Mouse (Mus musculus): ENCODE measurements around the gene Hivep2. TPM values are rescaled to one million over a fixed set of nuclear protein-coding genes. Genes with fewer than 3 reads are reported as not detected.

The Hivep2 gene
- total RNA-seq, 2 experiments from 2014 or later, result 287 to 310 TPM

DNA sequence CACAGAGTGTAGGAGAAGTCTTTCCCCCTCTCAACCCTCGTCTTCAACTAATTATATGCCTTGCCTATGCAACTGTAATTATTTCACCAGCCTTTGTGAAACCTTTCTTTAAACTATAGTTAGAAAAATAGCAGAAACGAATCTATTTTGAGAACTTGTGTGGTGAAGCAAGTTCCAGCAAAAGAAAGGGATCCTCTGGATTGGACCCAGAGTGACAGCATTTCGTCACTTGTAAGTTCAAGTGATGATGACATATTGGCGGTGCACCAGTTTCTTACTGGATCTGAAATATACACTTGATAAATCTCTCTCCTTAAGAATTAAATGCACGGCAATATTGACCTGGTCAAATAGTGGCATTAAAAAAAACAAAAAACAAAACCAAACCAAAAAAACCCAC, 136.1 kb downstream of the Hivep2 start:
- no peak for DNase-seq (ENCODE audit: low spot score in 2 of 2)
- intact Hi-C loops (cut with DNase I), result no loop called here

DNA sequence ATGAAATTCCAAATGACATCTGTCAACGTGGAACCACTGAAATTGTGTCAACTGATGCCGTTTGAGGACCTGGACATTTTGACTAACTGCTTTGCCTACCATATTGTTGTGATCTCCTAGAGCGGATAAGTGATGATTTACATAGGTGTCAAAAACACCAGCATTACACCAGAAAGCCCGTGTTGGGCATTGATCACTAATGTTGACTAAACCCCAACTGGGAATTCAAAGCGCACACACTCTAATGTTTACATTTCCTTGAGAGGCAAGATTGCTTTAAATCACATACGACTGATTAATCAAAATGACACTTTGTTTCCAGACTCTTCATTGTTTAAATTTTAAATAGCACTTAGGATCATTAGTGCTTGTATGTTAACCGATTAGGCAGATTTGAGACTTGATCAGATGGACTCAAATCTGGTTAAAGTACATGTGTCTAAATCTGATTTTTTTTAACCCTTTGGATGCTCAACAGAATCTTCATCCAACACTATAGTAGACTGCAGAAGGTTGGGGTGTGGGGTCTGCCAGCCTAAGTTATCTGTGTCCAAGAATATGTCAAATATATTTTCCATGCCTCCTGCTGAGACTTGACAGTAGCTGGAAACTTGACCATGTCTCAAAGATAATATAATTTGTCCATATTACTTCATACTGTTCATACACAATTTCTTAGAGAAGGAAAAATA, 142.3 kb downstream of the Hivep2 start:
- DNase-seq (ENCODE audit: low spot score in 2 of 2), result no peak
- intact Hi-C loops (cut with DNase I), result no loop called here

DNA sequence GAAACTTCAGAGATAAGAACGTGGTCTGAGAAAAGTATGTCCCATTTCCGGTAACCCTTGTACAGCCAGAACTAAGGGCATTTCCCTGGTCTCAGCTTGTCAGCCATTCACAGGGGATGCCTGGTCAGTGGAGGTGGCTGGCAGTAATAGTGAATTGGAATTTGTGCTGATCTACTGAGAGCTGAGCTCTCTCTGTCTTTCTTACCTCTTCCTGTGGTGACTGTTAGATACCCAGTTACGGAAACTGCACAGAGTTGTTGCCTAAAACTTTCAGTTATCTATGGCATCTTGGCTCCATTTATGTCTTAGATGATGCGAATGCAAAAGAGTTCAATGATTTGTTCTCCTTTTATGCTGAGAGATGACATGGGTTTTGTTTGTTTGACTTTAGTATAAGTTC, 150.0 kb downstream of the Hivep2 start:
- DNase-seq (ENCODE audit: low spot score in 2 of 2), result no peak
- intact Hi-C loops (cut with DNase I), result no loop called here

DNA sequence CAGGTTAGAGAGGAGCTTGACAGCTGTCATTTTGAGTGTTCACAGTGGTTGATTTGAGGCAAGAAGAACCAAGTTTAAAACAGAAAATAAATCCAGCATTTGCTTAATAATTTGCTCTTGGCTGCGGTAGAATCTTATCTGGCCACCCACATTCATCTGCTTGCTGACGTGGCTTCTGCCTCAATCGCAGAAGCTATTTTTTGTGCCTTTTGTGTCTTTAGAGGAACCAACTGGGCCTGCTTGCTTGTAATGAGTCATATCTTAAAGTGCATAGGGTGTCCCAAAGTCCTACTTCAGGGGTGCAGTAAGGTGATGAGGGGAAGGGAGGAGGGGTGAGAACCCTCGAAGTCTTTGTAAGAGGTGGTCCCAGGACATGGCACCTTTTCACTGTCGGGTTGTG, 151.1 kb downstream of the Hivep2 start:
- intact Hi-C loops (cut with DNase I), result no loop called here
- peak in 1 of 2 experiments; percentile 22 for DNase-seq (ENCODE audit: low spot score in 2 of 2)

DNA sequence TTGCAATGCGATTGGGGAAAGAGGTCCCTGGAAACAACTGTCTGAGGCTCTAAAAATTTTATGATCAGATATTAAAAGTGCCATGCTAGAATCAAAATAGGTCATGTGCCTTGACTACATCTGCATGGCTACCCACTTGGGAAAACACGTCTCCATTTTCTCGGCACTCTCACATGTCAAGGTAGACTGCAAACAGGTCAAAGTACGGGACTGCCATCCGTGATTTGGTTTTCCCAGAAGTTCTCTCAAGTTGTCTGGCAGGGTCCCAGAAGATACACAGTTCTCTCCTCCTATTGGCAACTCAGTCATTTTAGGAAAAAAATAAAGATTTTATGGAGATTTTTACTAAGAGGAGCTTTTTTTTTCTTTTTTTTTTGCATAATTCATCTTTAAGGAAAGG, 153.3 kb downstream of the Hivep2 start:
- intact Hi-C loops (cut with DNase I), result no loop called here
- no peak for DNase-seq (ENCODE audit: low spot score in 2 of 2)

DNA sequence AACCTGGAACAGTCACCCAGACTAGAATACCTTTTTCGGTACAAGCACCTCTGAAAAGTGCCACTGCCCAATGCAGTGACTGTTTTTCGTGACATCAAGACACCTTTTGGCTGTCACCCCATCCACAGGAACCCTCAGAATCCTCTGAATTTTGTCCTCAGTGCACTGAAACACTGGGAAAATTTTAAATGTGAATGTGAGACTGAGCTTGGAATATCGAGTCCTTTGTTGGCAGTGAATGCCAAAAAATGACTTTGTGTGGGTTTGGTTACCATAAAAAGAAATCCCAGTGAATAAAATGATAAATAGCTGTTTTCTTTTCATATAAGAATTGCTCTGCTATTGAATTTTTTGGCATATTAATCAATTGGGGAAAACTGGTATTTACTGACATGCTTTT, 154.6 kb downstream of the Hivep2 start:
- DNase-seq (ENCODE audit: low spot score in 2 of 2), result no peak
- intact Hi-C loops (cut with DNase I), result no loop called here

DNA sequence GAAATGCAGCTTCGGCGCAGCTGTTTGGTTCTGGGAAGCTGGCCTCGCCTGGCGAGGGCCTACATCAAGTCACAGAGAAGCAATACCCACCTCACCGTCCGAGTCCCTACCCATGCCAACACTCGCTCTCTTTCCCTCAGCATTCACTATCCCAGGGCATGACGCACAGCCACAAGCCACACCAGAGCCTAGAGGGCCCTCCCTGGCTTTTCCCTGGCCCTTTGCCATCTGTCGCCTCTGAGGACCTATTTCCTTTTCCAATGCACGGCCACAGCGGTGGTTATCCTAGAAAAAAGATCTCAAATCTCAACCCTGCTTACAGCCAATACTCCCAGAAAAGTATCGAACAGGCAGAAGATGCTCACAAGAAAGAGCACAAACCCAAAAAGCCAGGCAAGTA, 162.0 kb downstream of the Hivep2 start:
- intact Hi-C loops (cut with DNase I), result no loop called here
- no peak for DNase-seq (ENCODE audit: low spot score in 2 of 2)

DNA sequence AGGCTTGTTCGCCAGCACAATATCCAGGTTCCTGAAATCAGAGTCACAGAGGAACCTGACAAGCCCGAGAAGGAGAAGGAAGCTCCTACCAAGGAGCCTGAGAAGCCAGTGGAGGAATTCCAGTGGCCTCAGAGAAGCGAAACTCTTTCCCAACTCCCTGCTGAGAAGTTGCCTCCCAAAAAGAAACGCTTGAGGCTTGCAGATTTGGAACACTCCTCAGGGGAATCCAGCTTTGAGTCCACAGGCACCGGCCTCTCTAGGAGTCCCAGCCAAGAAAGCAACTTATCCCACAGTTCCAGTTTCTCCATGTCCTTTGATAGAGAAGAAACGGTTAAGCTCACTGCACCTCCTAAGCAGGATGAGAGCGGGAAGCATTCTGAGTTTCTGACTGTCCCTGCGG, 164.4 kb downstream of the Hivep2 start:
- intact Hi-C loops (cut with DNase I), result no loop called here
- no peak for DNase-seq (ENCODE audit: low spot score in 2 of 2)

DNA sequence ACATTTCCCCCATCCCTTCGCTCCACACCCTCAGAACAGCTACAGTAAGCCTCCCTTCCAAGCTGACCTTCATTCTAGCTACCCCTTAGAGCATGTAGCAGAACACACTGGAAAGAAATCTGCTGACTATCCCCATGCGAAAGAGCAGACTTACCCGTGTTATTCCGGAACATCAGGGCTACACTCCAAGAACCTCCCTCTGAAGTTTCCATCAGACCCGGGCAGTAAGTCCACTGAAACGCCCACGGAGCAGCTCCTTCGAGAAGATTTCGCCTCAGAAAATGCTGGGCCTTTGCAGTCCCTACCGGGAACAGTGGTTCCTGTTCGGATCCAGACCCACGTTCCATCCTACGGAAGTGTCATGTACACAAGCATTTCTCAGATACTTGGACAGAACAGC, 165.4 kb downstream of the Hivep2 start:
- no peak for DNase-seq (ENCODE audit: low spot score in 2 of 2)
- intact Hi-C loops (cut with DNase I), result no loop called here

DNA sequence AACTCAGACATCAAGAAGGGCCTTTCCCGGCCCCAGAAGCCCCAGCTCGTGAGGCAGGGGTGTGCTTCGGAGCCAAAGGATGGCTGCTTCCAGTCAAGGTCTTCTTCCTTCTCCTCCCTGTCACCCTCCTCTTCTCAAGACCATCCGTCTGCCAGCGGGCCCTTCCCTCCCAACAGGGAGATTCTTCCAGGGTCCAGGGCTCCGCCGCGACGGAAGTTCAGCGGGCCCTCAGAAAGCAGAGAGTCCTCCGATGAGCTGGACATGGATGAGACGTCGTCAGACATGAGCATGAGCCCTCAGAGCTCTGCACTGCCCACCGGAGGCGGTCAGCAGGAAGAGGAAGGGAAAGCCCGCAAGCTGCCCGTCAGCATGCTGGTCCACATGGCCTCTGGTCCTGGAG, 166.2 kb downstream of the Hivep2 start:
- intact Hi-C loops (cut with DNase I), result no loop called here
- no peak for DNase-seq (ENCODE audit: low spot score in 2 of 2)

DNA sequence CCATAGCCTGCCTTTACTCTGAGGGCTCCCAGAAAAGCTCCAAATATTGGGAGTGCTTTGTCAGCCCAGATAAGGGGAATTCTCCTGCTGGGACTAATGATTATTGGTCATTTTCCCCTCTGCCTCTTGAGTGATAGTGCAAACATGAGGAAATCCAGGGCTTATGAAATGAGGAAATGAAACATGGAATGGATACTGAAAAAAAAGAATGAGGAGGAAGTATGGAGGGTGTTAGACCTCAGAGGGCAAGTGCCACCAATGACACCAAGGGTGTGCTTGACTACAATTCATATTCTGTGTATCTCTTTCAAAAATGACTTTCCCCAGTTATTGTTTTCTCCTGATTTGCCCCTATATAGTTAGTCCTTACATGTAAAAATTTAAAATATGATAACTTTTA, 167.1 kb downstream of the Hivep2 start:
- intact Hi-C loops (cut with DNase I), result no loop called here
- DNase-seq (ENCODE audit: low spot score in 2 of 2), result no peak

DNA sequence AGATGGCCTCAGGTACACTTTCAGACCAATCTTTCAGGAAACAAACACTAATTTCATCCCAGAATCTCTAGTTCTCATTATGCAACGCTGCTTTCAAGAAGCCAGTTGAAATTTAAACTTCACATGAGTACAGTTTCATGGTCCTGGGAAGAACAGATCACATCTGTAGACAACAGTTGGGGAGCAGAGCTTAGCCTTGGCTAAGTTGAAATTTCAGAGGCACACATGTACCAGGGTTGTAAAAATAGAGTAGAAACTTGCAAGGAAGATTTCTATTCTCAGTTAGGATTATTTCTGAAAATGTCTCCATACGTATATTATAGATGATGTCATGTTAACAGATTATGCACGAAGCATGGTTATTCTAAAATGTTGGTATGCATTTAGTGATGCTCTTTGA, 172.8 kb downstream of the Hivep2 start:
- peak in 1 of 2 experiments; percentile 26 for DNase-seq (ENCODE audit: low spot score in 2 of 2)
- intact Hi-C loops (cut with DNase I), result loop anchor here (5.0 kb wide), 1 partner anchor 59 kb away; no protein-coding TSS in a partner anchor

DNA sequence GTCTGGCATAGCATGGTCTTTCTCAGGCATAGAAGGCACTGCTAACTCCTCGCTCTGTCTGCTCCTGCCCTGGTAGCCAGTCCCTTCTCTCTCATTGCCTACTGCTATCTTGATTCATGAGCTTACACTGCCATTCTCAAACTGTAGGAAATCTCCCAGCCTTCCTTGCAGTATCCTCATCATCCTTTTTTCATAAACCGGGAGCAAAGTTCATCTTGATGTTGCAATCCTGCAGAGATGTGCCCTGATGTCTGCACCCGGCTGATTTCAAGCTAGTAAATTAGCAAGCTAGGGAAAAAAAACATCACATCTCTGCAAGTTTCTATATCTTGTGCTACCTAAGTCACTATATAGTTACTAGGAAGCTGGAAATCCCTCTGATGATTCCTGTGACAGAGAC, 179.0 kb downstream of the Hivep2 start:
- intact Hi-C loops (cut with DNase I), result loop anchor here (10.0 kb wide), 1 partner anchor 250 kb away; no protein-coding TSS in a partner anchor
- DNase-seq (ENCODE audit: low spot score in 2 of 2), result no peak

DNA sequence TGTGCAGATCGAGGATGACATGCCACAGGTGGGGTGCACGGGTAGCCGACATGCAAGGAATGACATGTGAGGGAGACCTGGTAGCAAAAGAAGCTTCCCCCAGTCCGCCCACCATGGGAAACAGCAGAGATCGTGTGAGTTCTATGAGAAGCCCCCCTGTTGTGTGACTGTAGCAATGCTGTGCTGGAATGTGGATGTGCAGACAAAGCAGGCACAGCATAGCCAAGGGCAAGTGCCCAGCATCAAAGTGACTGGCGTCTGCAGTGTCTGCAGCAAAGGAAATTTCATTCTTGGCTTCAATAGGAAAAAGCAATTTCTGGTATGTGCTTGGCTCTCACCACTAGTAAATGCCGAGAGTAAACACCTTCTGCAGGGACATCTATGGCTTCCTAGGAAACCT, 199.0 kb downstream of the Hivep2 start:
- DNase-seq (ENCODE audit: low spot score in 2 of 2), result no peak
- intact Hi-C loops (cut with DNase I), result no loop called here

DNA sequence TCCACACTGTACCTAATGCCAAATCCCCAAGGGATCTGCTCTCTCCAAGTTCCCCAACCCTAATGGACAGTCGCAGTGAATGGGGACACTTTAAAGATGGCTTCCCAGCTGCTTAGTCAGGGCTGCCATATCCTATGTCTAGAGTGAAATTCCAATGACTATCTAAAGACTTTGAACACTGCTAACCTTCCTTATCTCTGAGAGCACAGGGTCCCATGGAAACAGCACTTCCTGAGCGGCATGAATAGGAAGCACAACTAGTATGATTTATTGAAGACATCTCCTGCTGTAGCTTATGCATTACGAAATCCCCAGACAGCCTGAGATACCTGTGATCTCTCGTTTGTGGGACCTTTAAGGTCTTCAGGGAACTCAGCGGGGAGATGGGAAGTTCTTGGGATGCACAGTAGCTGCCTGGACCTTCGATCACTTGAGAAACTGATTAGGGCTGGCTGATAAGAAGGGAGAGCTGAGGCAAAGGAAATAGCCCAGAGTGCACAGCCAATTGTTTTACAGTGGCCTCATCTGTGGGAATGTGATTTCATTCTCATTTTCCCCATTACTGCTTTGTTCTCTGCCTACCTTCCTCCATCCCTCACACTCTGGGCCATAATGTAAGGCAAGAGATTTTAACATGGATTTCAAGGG, 202.4 kb downstream of the Hivep2 start:
- intact Hi-C loops (cut with DNase I), result no loop called here
- no peak for DNase-seq (ENCODE audit: low spot score in 2 of 2)

DNA sequence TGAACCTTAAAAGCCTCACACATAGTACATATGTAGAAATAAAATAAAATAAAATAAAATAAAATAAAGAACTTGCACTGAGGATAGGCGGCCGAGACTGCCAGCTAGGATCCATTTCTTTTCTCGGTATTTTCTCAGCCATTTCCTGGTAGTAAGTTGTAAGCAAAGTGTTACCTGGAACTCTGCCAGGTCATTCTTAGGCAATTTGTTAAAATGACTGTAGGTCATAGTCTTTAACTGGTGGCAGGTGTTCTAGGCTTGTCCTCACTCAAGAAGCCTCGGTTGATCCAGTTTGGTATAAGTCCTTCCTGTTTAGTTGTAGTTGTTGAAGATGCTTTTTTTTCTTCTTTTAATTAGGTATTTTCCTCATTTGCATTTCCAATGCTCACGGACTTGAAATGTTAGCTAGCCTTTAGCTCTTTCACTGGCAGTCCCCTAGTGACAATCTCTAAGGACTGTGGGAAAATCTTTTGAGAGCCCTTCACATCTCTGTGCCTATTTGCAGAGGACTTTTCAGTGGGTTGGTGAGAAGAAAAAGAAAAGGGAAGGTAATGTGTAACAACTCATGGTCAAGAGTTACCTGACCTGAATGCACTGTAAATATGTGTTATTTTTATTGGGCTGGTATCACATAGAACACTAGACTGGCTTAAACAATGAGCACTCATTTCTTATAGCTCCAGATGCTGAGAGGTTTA, 203.1 kb downstream of the Hivep2 start:
- DNase-seq (ENCODE audit: low spot score in 2 of 2), result no peak
- intact Hi-C loops (cut with DNase I), result no loop called here

DNA sequence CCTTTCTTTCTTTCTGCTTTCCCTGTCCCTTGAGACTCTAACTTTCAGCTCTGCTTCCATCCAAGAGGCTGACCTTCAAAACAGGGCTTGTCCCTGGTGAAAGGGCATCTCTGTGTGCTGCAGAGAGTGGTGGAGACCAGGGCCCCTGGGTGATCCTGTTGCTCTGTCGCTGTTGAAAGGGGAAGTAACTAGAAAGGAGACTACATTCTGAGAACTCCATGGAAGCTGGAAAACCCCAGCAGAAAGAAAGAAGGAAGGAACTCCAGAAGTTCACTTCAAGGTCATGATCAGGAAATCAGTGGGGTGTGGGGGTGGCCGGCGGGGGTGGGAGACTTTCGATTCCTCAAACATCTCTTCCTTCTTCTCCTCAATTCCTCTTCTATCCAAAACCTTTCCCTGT, 208.2 kb downstream of the Hivep2 start:
- no peak for DNase-seq (ENCODE audit: low spot score in 2 of 2)
- intact Hi-C loops (cut with DNase I), result no loop called here

DNA sequence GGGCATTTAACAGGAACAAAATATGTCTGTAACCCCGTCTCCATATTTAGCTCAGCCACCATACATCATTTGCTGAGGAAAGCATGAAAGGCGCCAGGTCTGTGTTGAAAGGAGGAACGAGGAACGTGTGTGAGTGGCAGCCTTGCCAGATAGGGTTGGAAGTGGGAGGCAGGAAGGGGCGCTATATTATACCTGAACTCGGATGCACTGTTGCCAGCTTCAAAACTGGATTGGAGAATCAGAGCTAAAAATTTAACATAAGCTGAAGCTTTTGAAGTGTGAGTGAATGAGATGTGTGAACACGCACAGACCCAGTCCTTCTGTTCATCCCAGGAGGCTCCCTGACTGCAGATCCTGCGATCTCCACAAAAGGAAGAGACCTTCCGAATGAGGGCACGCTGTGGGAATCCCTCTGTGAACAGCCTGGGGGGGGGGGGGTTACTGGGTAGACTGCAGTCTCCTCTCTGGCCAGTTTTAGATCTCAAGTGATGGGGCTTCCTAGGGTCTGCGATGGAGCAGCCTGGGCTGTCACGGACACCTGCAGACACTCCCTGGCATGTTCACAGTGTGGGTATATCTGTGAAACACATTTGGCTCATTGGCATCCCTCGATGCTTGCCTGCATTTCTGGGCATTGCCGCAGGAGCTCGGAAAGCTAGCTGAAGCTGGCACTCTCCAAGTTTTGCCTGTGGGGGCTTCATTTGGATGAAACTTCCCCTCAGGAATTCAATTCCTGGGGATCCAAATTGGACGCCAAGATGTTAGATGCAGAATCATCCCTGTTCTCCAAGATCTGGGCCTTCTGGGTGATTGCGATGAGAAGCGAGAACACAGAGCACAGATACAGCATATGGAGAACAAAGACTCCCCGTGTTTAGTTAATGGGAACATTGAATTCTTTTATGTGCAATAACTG, 213.8 kb downstream of the Hivep2 start:
- intact Hi-C loops (cut with DNase I), result loop anchor here (2.0 kb wide), 1 partner anchor 31 kb away; no protein-coding TSS in a partner anchor
- DNase-seq (ENCODE audit: low spot score in 2 of 2), result peak; percentile 51 to 82

DNA sequence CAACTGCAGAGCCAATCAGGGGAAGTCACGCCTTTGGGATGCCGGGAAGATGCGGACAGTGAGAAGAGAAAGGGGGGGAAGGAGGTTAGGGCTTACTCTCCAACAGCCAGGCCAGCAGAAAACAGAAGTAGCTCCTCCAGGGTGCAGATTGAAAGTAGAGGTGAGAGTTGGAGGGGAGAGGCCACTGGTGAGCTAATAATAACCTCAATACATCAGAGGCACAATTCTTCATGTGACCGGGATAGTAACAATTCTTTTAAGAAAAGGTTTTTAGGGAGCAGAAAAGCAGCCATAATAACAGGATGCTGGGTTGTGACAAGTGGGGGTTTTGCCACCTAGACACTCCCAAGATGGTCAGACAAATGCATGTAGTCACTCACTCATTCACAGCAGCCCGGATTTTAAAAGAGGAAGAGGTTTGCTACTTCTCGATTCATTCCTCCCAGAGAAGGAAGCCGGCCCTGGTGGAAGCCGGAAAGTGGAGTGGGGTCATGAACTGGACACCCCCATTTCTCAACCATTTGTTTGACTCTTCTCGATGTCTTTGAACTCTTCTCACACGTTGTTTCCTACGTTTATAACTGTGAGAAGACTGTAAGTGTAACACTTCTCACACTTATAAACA, 220.6 kb downstream of the Hivep2 start:
- intact Hi-C loops (cut with DNase I), result no loop called here

More for the DNA sequence above, 220.6 kb downstream of the Hivep2 start:
- no peak for DNase-seq (ENCODE audit: low spot score in 2 of 2)

Data from left cerebral cortex, postnatal 14 days (tissue).